Mouse (Mus musculus): ENCODE measurements at regions not wholly inside any gene's neighbourhood (a gene's known extent, or its start where the extent isn't known, plus 50 kb on each side); places are given as distances from the start of the nearest gene placed in this dataset.

DNA sequence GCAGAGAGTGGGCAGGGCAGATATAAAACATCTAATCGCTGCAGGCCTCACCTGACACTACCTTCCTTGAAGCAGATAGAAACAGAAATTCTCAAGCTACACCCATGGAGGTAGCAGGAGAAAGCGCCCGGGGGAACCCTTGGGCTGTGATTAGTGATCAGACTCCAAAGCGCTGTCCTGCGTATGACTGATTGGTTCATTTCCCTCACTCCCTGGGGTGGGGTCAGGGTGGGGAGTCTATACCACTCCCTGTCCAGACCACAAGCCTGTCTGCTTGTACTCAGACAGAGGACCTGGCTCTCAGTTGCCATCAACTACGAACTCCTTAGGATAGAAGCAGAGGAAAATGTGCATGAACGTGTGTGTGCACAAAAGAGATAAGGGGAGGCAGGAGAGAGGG is 77.7 kb downstream of the Gm826 start:
- DNase-seq: no peak
- Histone ChIP-seq H3K27me3 (ENCODE audit: control insufficient read depth, insufficient read depth, low read length) (no peaks in the 10 kb centered on the region), H3K4me1 (ENCODE audit: control insufficient read depth, insufficient read depth, low read length) (no peaks in the 10 kb centered on the region), H3K4me3 (replicated peaks; ENCODE audit: insufficient read depth, low read depth, low read length) (no peak overlapping the region), H3K27ac (ENCODE audit: insufficient read depth, low read length) (no peak overlapping the region)
- WGBS: 92% methylated on average over 7 of the region's 7 CpGs
- TF ChIP-seq POLR2A (IDR thresholded peaks at IDR 0.05; ENCODE audit: borderline replicate concordance, insufficient read depth, low read length): no peak
- TF ChIP-seq CTCF (IDR thresholded peaks at IDR 0.05; ENCODE audit: borderline replicate concordance, insufficient read depth, low read depth, low read length): no peak

DNA sequence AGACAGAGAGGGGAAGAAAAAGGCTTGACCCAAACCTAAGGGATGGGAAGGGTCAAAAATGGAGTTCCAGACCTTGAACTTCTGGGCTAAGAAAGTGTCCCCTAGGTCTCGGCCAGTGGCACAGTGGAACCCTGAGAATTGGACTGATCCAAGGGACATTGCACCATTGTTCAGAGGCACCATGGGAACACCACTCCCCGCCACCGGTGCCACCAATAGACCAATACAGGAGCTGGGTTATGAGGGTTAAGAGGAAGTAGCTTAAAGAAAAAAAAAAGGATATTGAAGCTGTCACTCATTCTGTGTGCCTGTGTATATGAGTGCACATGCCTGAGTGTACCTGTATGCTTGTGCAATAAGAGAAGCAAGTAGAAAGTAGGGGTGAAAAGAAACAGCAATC is 83.7 kb downstream of the Gm826 start:
- Histone ChIP-seq H3K27me3 (ENCODE audit: control insufficient read depth, insufficient read depth, low read length) (no peaks in the 10 kb centered on the region), H3K4me3 (replicated peaks; ENCODE audit: insufficient read depth, low read depth, low read length) (no peak overlapping the region), H3K4me1 (ENCODE audit: control insufficient read depth, insufficient read depth, low read length) (no peaks in the 10 kb centered on the region), H3K27ac (ENCODE audit: insufficient read depth, low read length) (no peak overlapping the region)
- DNase-seq: no peak
- TF ChIP-seq POLR2A (IDR thresholded peaks at IDR 0.05; ENCODE audit: borderline replicate concordance, insufficient read depth, low read length) (no peak), CTCF (IDR thresholded peaks at IDR 0.05; ENCODE audit: borderline replicate concordance, insufficient read depth, low read depth, low read length) (no peak)
- 91% methylated on average over 3 of the region's 3 CpGs for WGBS

DNA sequence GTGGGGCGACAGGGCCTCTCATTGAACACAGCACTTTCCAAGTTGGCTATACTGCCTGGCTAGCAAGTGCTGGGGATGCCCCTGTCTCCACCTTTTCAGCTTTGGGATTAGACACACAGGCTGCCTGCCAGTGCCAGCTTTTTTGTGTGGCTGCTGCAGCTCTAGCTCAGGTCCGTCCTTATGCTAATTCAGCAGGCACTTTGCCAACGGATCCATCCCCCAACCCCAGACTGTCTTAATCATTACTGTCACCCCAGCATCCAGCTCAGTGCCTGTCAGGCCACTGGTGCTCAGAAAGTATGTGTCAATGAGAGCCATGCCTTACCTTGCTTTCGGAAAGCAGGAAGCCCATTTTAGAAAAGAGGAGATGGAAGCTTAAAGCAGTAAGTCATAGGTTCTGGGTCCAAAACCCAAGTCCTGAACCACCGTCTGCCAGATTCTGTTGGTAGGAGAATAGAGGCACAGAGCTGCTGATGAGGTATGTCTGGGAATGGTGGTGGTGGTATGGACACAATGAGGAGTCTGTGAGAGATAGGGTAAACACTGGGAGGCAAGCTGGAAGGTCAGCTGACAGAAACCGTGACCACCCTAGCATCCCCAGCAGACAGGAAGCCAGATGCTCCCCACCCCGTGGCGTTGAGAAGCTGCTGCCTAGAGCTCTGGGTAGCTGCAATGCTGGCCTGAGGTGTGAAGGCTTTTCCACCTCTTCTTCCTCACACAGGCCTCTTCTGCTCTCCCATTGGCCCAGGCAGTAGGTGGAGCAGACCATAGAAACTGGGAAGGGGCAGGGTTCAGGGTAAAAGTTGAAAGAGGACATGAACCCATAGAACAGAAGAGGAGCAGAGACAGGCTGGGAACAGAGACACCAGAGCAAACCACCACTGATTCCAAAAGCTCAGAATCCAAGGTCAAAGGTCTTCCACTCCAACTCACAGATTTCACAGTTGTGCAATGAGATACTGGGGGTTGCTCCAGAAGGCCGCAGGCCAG is 84.6 kb downstream of the Gm826 start:
- H3K4me1 ChIP-seq (ENCODE audit: control insufficient read depth, insufficient read depth, low read length): no peaks in the 10 kb centered on the region
- DNase-seq: no peak
- TF ChIP-seq POLR2A (IDR thresholded peaks at IDR 0.05; ENCODE audit: borderline replicate concordance, insufficient read depth, low read length) (no peak), CTCF (IDR thresholded peaks at IDR 0.05; ENCODE audit: borderline replicate concordance, insufficient read depth, low read depth, low read length) (no peak)
- no peak overlapping the region for H3K4me3 ChIP-seq (replicated peaks; ENCODE audit: insufficient read depth, low read depth, low read length)
- H3K27ac ChIP-seq (ENCODE audit: insufficient read depth, low read length): no peak overlapping the region
- 31% methylated on average over 9 of the region's 9 CpGs for WGBS
- no peaks in the 10 kb centered on the region; the same call in 1 of the 2 replicates for H3K27me3 ChIP-seq (ENCODE audit: control insufficient read depth, insufficient read depth, low read length)

DNA sequence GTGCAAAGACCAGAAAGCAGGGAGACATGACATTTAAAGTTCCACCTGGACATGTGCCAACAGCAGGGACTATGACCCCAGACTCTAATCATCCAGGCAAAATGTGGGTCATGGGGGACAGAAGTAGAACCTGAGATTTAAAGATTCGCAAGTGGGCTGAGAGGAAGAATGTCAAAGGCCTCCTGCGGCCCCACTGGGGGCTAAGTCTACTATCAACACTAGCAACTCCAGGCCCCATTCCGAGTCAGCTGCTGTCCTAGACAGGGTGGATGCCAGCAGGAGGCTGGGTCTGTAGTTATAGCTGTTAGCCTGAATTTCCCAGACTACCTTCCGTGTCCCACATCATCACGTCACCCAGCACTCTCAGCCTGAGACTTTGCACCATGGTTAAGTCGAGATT is 86.7 kb downstream of the Gm826 start:
- WGBS: 86% methylated on average over 6 of the region's 6 CpGs
- no peaks in the 10 kb centered on the region; the same call in 1 of the 2 replicates for H3K27me3 ChIP-seq (ENCODE audit: control insufficient read depth, insufficient read depth, low read length)
- no peak overlapping the region for H3K4me3 ChIP-seq (replicated peaks; ENCODE audit: insufficient read depth, low read depth, low read length)
- no peak for DNase-seq
- TF ChIP-seq CTCF (IDR thresholded peaks at IDR 0.05; ENCODE audit: borderline replicate concordance, insufficient read depth, low read depth, low read length) (no peak), POLR2A (IDR thresholded peaks at IDR 0.05; ENCODE audit: borderline replicate concordance, insufficient read depth, low read length) (no peak)
- no peaks in the 10 kb centered on the region for H3K4me1 ChIP-seq (ENCODE audit: control insufficient read depth, insufficient read depth, low read length)
- no peak overlapping the region for H3K27ac ChIP-seq (ENCODE audit: insufficient read depth, low read length)

DNA sequence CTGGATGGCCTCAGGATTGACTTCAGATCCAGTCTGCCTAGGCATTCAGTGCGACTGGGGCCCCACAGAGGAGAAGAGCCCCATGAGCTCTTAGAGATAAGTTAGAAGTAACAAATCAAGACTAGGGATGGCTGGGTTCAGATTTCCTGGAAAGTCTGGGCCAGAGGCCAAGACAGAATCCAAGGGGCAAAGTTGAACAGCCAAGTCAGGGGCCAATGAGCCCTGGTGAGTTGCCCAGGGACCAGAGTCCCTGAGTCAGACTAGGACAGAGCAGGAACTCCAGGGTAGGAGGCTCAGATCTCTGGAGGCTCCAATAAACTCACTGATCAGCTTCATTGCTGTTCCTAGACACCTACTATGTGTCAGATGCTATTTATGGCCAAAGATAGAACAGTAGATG is 87.6 kb downstream of the Gm826 start:
- Histone ChIP-seq H3K4me1 (ENCODE audit: control insufficient read depth, insufficient read depth, low read length) (no peaks in the 10 kb centered on the region), H3K4me3 (replicated peaks; ENCODE audit: insufficient read depth, low read depth, low read length) (no peak overlapping the region), H3K27me3 (ENCODE audit: control insufficient read depth, insufficient read depth, low read length) (no peaks in the 10 kb centered on the region; the same call in 1 of the 2 replicates), H3K27ac (ENCODE audit: insufficient read depth, low read length) (no peak overlapping the region)
- DNase-seq: no peak
- TF ChIP-seq POLR2A (IDR thresholded peaks at IDR 0.05; ENCODE audit: borderline replicate concordance, insufficient read depth, low read length) (no peak), CTCF (IDR thresholded peaks at IDR 0.05; ENCODE audit: borderline replicate concordance, insufficient read depth, low read depth, low read length) (no peak)
- WGBS: 71% methylated on average over 1 of the region's 1 CpGs

DNA sequence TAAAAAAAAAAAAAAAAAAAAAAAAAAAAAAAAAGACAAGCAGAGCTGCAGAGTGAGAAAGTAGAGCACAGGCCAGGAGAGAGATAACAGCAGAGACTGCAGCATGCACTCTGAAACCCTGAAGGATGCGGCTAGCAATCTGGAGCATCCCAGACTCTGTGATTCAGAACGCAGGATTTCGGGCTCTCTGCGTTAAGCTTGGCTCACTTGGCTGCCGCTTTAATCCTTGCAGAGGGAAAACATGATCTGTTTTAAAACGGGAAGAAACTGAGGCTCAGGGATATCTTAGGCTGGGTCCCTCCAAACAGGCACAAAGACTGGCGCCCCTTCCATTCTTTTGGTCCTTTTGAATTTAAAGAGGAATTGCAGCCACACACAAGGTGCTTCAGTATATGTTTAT is 89.1 kb downstream of the Gm826 start:
- DNase-seq: no peak

DNA sequence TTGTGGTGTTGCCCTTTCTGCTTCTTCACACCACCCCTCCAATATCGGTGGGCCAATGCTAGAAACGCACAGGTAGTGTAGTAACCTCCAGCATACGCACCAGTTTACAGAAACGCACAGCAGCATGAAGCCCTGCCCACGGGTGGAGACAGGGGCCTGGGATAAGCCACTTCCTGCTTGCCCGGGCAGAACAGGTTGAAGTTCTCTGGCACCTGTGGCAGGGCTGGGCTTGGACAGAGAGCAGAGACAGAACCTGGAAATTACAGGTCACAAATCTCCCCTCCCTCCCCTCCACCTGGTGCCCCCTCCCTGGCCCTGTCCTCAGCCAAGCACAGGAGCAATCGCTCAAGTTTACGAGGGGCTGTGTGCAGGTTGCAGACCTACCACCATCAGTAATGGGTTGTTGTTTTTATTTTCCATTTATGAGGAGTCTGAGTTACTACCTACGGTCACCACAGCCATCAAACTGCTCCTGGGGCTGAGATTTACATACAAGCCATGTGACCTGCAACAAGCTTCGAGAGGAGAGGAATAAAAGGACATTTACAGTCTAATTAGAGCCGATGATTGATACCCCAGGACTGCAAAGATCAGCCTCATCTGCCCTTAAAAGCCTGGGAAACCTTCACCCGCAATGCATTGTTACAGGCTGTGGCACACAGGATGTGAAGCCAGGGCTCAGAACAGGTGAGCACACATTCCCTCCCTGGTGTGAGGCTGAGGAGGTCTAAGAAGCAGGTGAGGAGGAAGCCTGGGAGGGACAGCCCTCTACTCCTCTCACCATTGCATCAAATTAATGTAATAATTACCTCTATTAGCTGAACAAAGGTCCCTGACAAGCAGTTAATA is 93.2 kb downstream of the Gm826 start:
- 93% methylated on average over 12 of the region's 12 CpGs for WGBS
- Histone ChIP-seq H3K4me1 (ENCODE audit: control insufficient read depth, insufficient read depth, low read length) (no peaks in the 10 kb centered on the region), H3K27ac (ENCODE audit: insufficient read depth, low read length) (no peak overlapping the region), H3K4me3 (replicated peaks; ENCODE audit: insufficient read depth, low read depth, low read length) (no peak overlapping the region), H3K27me3 (ENCODE audit: control insufficient read depth, insufficient read depth, low read length) (no peaks in the 10 kb centered on the region; the same call in 1 of the 2 replicates)
- DNase-seq: no peak
- TF ChIP-seq CTCF (IDR thresholded peaks at IDR 0.05; ENCODE audit: borderline replicate concordance, insufficient read depth, low read depth, low read length): no peak
- TF ChIP-seq POLR2A (IDR thresholded peaks at IDR 0.05; ENCODE audit: borderline replicate concordance, insufficient read depth, low read length): no peak

More for the DNA sequence above, 89.1 kb downstream of the Gm826 start:
- no peaks in the 10 kb centered on the region for H3K4me1 ChIP-seq (ENCODE audit: control insufficient read depth, insufficient read depth, low read length)
- no peaks in the 10 kb centered on the region; the same call in 1 of the 2 replicates for H3K27me3 ChIP-seq (ENCODE audit: control insufficient read depth, insufficient read depth, low read length)
- WGBS: 15% methylated on average over 7 of the region's 7 CpGs
- no peak overlapping the region for H3K27ac ChIP-seq (ENCODE audit: insufficient read depth, low read length)
- no peak for TF ChIP-seq CTCF (IDR thresholded peaks at IDR 0.05; ENCODE audit: borderline replicate concordance, insufficient read depth, low read depth, low read length)
- H3K4me3 ChIP-seq (replicated peaks; ENCODE audit: insufficient read depth, low read depth, low read length): no peak overlapping the region
